Mouse (Mus musculus): Measurements from ENCODE around the gene Rorb.

DNA sequence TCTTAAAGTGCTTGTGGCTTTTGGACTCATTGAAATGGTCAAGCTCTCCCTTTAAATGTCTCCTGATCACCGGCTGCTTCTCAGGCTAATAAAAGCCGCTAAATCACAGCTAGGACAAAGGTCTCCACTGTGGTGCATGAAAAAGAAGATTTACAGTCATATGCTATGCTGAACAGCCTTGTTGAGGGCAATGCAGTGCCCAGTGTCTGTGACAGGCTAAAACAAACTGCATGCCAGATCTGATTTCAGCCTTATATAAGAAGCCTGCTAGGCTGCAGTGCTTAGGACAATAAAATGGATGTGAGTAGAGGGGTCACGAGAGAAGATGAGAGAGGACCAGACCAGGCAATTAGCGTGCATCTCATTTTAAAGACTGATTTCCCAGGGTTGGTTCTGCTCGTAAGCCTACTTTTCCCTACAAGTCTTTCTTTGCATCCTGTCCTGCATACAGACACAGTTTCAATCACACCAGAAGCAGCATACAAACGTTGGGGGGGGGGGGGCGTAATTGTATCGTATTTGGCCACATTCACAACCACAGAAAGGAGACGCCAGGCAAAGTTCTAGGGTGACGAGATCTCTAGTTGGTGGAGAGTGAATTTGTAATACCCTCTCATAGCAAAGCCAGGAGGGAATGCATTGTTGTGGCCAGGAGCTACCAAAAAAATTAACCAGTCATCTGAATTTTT is 52.1 kb downstream of the Rorb start:
- no peak for TF ChIP-seq CTCF (IDR thresholded peaks at IDR 0.05; ENCODE audit: low read depth, low read length)
- TF ChIP-seq POLR2A (IDR thresholded peaks at IDR 0.05; ENCODE audit: borderline replicate concordance, low read depth, low read length), result no peak
